Mouse (Mus musculus) cerebellum, postnatal 36 days (tissue): Measurements from ENCODE around the gene Ankub1.

Source experiments
- DNase-seq, 2 experiments: peaks; one replicate each; pipeline ENCODE4 v3.0.0; 2021 to 2022; ENCODE audit warnings: mixed read lengths in 2 of 2

The Ankub1 gene

GRCm38 (mm10) chr3:57692719-57693118, at the start of gene Ankub1:
Gene Ankub1, minus strand, starts transcription at chr3:57692799.
- no peak for DNase-seq

GRCm38 (mm10) chr3:57739830-57740229, 47.2 kb upstream of the Ankub1 start:
- no peak for DNase-seq

- DNase-seq = no peak
These were observed 44.0 kb upstream of the Ankub1 start for GRCm38 (mm10) chr3:57736419-57737095.

- peak; percentile 97 to 98 for DNase-seq
These were observed 43.1 kb upstream of the Ankub1 start, which contains the start of gene Rnf13 for GRCm38 (mm10) chr3:57735511-57736370. Gene Rnf13, plus strand, starts transcription at chr3:57736062.

GRCm38 (mm10) chr3:57732206-57732915, 39.8 kb upstream of the Ankub1 start:
- no peak for DNase-seq

GRCm38 (mm10) chr3:57714151-57714550, 21.6 kb upstream of the Ankub1 start:
- DNase-seq = no peak

- DNase-seq = no peak
These were observed 4.2 kb upstream of the Ankub1 start for GRCm38 (mm10) chr3:57696779-57697178.

GRCm38 (mm10) chr3:57696249-57696648, 3.6 kb upstream of the Ankub1 start:
- DNase-seq = no peak

- DNase-seq = no peak
These were observed 827 bp downstream of the Ankub1 start for GRCm38 (mm10) chr3:57691772-57692171.

GRCm38 (mm10) chr3:57677786-57678185, 14.8 kb downstream of the Ankub1 start:
- DNase-seq = no peak

- DNase-seq = no peak
These were observed 18.5 kb downstream of the Ankub1 start for GRCm38 (mm10) chr3:57674075-57674474.

GRCm38 (mm10) chr3:57673586-57673985, 19.0 kb downstream of the Ankub1 start:
- DNase-seq = no peak

- peak; percentile 60 to 77 for DNase-seq
These were observed 25.4 kb downstream of the Ankub1 start for GRCm38 (mm10) chr3:57667054-57667723.

GRCm38 (mm10) chr3:57665880-57666279, 26.7 kb downstream of the Ankub1 start:
- DNase-seq = no peak

GRCm38 (mm10) chr3:57664682-57665081, 27.9 kb downstream of the Ankub1 start:
- no peak for DNase-seq

- DNase-seq = peak in 1 of 2 experiments; percentile 20
These were observed 28.9 kb downstream of the Ankub1 start for GRCm38 (mm10) chr3:57663731-57664130.

GRCm38 (mm10) chr3:57658608-57659007, 34.0 kb downstream of the Ankub1 start:
- no peak for DNase-seq

GRCm38 (mm10) chr3:57653646-57654045, 39.0 kb downstream of the Ankub1 start:
- no peak for DNase-seq

- DNase-seq = no peak
These were observed 40.1 kb downstream of the Ankub1 start for GRCm38 (mm10) chr3:57652485-57652884.

GRCm38 (mm10) chr3:57651865-57652259, 40.7 kb downstream of the Ankub1 start:
- no peak for DNase-seq

- peak; percentile 91 to 97 for DNase-seq
These were observed 41.3 kb downstream of the Ankub1 start, which contains the start of gene Commd2 for GRCm38 (mm10) chr3:57651231-57651864. Gene Commd2, minus strand, starts transcription at chr3:57651715.

GRCm38 (mm10) chr3:57643191-57643590, 49.4 kb downstream of the Ankub1 start:
- DNase-seq = no peak
